Mouse (Mus musculus): Measurements from ENCODE around the gene Rad9b.

DNA sequence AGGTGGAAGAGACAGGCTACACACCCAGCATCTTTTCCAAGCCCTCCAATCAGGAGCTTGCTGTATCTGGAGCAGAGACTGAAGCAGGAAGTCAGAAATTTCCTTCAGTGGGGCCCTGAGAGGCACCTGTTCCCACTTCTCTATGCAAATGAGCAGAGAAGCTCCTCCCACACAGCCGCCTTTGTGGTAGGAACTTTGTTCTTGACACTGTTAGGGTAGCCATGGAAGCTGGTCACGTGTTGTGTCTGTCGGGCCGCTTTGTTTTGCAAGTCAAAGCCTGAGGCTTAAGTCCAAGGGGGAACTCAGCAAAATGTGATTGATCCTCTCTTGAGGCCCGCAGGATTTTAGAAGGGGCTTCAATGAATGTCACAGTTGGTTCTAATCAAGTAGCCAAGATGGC, 79.2 kb downstream of the Rad9b start:
- no peak for TF ChIP-seq GATA1 (IDR thresholded peaks at IDR 0.05; ENCODE audit: borderline replicate concordance, low read length)
- no peak for TF ChIP-seq FLI1 (IDR thresholded peaks at IDR 0.05; ENCODE audit: low read length)

Data from megakaryocyte, embryonic 14.5 days (primary cell).